Mouse (Mus musculus): ENCODE measurements around the gene Ptprs.

Ptprs gene

DNA sequence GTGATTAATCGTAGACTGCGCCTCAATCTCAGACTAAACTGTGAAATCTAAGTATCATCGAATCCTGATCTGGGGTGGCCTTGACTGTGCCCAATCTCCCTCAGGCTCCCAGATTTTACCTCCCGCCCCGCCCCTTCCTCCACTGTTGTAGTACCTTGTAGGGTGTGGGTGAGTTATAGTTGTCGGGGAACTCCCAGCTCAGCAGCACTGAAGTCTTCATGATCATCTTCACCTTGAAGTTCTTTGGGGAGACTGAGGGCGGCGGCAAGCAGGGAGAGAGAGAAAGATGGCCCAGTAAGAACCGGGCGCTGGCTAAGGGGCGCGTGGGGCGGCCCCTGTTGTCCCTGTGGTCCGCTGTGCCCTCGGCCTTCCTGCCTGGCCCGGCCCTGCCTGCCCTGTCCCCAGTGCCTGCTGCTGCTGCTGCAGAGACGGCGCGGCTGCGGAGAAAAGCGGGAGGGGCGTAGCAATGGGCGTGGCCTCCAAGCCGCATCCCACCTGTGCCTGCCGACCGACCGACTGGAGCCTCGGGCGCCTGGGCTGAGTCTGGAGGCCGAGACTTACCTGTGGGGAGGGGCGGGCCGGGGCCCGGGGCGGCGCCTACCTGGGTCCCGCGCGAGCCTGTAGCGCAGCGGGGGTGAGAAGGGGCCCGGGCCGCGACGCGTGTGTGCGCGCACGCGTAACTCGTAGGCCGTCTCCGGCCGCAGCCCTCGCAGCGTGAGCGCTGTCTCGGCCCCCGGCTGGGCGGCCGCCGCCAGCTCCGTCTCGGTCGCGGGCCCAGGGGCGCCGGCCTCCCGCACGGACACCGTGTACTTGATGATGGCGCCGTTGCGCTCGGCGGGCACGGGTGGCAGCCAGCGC lies 51.3 kb downstream of the Ptprs start:
- peak; percentile 87 for DNase-seq (ENCODE audit: low spot score)

DNA sequence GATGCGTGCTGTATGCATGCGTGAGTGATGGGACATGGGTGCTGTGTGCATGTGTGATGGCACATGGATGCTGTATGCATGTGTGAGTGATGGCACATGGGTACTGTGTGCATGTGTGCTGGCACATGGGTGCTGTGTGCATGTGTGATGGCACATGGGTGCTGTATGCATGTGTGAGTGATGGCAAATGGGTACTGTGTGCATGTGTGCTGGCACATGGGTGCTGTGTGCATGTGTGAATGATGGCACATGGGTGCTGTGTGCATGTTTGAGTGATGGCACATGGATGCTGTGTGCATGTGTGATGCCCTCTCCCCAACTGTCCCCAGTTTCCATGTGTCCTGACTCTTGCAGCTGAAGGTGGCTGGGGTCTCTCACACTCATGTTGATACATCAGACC lies 56.3 kb downstream of the Ptprs start:
- DNase-seq (ENCODE audit: low spot score): no peak

DNA sequence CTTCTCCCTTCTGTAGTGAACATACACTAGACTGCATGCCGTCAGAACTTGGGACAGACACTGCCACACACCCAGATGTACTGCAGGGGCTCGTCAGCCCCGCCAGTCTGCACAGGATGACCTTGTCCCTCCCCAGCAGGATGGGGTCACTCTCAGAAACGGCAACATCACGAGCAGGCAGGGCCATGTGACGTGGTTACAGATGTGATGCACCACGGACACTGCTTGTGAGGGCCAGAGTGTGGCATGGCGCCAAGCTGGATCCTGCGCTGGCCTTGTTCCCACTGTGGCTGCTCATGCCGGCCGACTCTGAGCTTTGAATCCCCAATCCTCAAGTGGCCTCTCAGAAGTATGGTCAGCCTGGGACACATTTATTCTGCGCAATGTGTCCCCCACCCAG lies 58.0 kb downstream of the Ptprs start:
- no peak for DNase-seq (ENCODE audit: low spot score)

DNA sequence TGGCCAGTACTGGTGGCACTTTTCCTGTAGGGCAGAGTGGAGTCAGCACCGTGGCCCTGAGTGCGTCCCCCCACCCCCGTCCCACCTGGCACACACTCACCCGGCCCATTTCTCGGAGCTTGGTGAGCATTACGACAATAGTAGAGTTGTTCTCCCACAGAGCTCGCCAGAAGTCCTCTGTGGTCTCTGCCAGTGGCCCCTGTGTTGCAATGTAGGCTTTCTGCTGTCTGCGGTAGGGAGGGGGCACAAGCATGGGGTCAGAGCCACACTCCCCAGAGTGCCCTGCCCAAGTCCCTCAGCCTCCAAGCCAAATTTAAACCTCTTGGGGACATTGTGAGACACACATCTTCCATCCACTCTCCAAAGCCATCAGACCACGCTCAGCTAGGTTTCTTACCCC lies 61.5 kb downstream of the Ptprs start:
- DNase-seq (ENCODE audit: low spot score): no peak

DNA sequence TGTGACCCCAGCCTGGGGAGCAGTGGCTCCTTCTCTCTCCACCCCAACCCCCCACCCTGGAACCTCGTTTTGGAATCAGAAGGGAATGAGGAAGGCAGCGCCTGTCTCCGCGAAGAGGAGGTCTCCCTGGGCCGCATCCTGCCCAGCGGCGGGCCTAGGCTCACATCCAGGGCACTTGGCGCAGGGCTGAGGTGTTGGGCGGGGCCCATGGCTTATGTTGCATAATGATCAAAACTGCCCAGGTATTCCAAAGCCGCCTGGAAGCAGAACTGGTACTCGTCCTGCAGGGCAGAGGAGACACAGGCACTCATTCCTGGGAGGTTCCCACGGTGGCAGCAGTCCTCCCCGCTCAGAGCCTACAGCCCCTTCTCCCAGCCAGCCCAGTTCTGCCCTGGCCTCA lies 63.2 kb downstream of the Ptprs start:
- no peak for DNase-seq (ENCODE audit: low spot score)

DNA sequence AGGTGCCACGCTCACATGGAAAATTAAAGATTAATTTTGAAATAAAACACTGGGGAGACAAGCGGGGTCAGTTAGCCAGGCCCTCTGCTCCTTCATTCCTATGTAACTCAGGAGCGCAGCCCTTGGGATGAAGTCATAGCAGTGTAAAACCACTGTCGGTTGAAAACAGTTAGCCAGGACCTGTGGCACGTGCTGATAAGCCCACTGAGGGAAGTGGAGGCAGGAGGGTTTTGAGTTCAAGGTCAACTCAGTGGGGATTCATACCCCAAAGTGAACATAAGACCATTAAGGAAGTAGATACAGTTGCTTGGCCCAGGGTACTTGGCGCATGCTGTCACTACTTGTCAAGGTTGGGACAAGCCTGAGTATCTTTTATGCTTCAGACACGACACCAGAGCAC lies 64.8 kb downstream of the Ptprs start:
- DNase-seq (ENCODE audit: low spot score): no peak

DNA sequence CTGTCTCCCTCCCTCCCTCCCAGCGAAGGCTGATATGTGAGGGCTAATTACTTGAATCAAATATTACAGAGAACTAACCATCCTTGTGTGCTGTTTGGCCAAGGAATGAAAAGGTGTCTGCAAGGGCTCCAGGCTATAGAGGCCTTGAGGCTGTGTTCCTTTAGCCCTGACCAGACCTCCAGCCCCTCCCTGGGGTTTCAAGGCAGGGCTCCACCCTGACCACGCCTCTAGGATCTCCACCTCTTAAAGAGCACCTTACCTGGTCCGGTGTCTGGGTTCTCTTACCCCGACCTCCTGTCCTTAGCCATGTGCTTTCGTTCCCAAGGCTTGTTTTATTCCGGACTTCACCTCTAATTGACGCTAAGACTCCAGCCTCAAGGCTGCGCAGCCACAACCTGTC lies 66.5 kb downstream of the Ptprs start:
- DNase-seq (ENCODE audit: low spot score): no peak

DNA sequence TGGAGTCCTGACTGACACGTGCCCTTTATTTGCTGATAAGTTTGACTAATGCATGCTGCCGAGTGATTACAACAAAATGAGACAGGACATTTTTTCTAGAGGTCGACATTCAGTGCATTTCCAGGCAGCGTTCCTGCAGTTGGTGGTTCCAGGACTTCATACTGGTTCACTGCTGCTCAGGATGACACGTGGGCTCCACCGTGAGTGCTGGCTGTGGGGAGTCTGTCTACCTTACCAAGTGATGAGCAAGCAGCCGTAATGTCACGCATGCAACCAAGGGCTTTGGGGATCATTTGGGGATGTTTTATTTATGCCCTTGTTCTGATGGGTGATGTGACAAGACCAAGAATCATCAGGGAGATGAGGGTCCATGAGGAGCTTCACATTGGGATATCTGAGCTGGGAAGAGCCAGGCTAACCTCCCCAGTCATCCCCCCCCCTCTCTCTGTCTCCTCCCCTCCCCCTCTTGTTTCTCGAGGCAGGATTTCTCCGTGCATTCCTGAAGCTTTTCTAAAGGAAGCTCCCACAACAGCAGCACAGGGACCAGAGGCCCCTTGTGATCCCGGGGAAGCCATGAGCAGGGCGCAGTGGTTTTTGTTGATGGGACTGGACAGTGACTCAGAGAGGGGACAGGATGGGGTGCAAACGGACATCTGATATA lies 67.2 kb downstream of the Ptprs start:
- DNase-seq (ENCODE audit: low spot score): no peak

DNA sequence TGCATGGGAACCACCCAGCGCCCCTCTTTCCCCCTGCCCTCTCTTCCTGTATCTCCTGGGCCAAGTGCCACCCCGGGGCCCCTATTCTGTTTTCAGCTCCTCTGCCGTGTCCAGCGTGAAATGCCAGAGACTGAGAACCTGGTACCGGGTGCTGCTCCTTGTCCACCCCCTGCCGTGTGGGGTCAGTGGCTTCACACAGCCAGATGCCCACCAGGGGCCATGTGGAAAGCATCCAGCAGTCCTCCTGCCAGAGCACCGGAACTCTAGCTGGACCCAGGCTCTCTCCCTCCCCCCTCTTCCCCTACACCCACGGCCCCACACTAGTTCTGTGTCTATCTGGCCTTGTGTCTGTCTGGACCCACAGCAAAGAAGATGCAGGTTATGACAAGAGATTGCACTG lies 68.9 kb downstream of the Ptprs start:
- no peak for DNase-seq (ENCODE audit: low spot score)

DNA sequence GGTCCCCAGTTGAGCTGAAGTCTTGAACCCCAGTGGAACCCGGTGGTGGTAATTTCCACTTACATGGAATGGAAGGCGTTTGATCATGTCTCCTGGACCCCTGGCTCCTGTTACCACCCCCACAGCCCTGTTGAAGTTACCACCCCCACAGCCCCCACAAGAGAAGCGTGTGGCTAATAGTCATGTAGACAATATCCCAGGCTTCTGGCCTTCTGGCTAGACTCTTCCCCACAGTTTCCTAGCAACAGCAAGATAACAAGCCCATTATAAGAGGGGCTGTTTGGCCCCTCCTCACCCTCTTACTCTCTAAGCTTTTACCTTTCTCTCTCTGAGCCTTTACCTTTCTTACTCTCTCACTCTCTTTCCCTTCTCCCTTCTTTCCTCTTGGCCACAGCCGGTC lies 69.4 kb downstream of the Ptprs start:
- DNase-seq (ENCODE audit: low spot score): no peak

DNA sequence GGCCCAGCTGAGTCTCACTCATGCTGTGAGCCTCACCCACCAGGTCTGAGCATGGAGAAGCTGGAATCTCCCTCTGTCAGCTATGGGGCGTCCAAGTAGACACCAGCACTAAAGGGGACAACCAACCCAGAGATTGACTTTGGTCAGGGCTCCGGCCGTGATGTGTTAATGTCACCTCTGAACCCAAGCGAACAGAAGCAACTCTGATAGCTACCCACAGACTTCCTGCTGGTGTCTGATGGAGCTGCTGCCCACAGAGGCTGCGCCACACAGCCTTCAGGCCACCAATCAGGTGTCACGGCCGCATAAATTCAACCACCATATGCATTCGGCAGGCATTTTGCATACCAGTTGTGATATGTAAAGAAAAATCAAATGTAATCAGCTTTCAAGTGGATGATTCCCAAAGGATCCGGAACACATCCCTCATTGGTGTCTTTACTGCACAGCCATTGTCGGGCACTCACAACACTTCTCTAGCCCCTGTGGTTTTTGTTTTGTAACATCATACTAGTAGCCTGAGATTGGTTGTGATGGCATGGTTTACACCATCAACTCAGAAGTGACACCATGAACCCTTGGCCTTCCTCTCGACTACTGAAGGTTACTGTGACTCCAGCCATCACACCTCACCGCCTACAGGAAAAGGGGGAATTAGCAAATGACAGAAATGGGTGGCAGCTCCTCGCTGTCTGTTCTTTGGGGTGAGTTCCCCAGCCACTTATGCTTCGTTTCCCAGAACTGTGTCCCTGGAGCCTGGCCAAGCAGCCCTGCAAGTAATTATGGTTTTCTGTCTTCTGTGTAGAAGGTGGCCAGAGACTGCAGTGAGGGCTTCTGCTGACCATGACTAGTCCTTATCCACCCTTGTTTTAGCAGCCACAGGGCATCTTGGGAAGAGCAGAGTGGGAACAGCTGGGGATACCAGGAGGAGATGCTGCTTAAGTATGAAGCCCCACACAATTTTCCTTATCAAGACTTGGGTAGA lies 70.1 kb downstream of the Ptprs start:
- no peak for DNase-seq (ENCODE audit: low spot score)

DNA sequence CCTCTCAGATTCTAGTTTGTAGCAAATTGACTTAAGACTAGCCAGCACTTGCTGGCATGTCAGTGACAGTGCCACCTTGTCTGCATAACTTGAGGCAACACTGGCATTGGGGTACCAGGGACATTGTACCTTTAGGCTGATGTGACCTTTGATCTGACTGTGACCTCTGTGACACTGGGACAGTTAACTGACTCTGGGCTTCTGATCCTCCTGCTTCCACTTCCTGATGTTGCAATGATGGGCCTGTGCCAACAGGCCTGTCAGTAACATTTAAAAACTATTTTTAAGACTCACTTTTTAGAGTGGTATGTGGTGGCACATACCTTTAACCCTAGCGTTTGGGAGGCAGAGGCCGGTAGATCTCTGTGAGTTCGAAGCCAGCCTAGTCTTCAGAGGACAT lies 70.9 kb downstream of the Ptprs start:
- no peak for DNase-seq (ENCODE audit: low spot score)

DNA sequence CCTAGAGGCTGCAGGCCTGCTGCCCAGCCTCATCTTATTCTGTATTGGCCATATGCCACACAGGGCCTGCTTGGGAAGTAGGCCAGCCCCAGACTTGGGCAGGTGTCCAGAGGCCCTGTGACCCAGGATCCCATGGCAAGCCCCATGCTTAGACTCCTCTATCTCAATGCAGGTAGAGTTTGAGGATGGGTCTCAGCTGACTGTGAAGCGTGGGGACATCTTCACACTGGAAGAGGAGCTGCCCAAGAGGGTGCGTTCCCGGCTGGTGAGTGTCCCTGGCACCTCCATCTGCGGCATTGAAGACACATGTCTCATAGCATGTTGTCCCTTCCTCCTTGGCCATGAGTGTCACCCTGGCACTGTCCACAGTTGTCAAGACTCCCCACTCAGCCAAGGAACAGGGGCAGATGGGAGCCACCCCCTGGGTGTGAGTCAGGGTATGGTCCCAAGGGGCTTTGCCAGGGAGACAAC lies 75.2 kb downstream of the Ptprs start:
- DNase-seq (ENCODE audit: low spot score): no peak

DNA sequence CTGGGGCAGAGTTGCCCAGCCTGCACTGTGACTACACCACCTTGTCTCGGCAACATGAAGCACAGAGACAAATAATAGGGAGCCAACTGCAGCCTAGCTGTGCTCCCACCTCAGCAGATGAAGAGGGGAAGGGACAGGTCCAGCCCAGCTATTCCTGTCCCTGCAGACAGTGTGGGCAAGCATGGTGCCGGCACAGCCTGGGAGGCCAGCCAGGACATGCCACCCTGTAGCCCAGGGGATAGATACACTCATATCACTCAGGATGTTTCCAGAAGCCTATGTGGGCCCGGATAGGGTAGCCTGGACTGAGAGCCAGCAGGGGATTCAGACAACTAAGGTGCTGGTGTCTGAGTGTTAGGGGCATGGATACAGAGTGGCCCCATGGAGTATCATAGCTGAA lies 76.1 kb downstream of the Ptprs start:
- no peak for DNase-seq (ENCODE audit: low spot score)

DNA sequence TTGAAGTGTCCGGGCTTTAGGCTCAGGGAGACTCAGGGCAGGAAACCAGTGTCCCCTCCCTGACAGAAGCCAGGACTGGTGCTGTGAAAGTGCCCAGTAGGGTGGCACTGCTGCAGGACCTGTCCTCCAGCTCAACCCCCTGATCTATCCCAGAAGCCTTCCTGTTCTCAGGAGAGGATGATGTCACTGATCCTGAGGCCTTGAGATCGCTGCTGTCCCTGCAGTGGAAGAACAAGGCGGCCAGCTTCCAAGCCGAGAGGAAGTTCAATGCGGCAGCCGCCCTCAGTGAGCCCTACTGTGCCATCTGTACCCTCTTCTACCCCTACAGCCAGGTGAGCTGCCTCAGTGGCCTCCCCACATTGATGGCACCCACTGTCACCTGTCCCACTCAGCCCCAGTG lies 80.2 kb downstream of the Ptprs start:
- DNase-seq (ENCODE audit: low spot score): no peak

DNA sequence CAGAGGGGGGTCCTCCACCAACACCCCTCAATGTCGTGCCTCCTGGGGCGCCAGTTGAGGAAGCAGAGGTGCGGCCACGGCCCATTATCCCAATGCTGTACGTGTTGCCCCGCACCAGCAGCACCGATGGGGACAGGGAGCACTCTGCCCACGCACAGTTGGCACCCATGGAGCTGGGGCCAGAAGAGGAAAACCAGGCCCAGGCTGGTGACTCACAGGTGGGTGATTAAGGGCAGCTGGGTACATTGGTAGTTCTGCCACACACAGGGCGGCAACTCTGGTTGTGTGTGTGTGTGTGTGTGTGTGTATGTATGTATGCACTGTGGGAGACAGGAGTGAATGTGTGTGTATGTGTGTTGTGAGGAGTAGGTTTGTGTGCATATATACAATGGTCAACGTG lies 82.4 kb downstream of the Ptprs start:
- DNase-seq (ENCODE audit: low spot score): no peak

DNA sequence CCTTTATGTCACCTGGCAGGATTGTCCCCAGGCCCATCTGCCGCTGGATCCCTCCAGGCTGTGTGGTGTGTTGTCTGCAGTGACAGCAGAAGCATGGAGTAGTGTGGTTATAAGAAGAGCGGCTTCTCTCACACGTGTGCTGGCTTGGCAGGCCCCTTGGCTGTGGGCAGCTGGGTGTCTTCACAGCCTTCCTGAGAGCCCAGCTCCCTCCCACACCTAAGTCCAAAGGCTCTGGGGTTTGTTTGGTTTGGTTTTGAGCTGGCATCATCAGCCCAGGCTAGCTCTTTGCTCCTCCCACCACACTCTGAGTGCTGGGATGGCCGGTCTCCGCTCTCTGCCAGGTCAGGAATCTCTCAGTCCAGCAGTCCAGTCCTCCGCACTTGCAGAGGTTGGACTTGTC lies 83.0 kb downstream of the Ptprs start:
- no peak for DNase-seq (ENCODE audit: low spot score)

DNA sequence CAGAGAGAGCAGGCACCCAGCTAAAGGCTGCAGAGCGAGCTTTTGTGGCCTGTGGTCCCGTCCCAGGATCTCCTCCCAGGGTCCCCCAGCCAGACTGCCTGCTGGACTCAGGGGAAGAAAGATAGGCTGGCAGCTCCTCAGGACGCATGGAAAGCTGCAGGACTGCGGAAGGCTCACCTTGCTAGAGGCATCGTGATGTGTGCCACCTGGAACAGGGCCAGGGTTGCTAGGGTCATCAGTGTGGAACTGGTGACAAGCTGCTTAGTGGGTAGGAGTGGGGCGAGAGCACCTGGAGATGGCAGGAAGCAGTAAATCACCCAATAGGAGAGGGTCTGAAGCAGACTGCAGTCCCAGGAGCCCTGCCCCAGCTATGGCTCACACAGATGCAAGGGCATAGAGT lies 88.7 kb downstream of the Ptprs start:
- DNase-seq (ENCODE audit: low spot score): no peak

DNA sequence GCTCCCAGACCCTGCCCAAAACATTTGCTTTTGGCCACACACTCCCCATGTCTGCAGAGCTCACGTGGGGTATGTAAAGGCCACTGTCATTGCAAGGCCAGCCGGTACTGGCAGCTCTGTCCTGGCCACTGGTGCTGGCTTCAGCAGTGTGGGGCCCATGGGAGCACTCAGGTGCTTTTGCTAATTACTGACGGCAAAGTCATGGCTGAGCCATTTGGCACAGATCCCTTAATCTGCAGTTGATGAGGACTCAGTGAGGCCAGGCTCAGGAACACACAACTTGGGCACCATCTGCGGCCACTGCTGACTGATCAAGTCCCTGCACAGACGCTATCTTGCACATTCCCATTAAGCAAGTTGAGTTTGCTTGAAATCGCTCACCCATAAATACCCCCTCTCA lies 91.4 kb downstream of the Ptprs start:
- no peak for DNase-seq (ENCODE audit: low spot score)

DNA sequence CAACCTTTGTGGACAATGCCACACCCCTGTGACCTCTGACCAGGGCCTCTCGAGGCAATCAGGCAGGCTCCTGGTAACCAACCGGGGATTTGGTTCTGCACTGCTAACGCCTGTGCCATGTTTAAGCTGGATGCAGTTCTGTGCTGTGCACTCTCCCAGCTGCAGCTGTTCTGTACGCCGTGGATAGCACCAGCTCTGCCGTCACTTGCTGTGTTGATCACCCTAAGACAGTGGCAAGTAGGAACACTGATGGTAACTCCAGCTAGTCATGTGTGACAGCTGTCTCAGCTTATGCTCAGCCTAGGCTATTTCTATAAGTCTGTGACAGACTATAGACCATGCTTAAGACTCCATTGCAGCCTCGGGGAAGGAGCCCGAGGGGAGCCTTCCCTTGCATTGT lies 93.3 kb downstream of the Ptprs start:
- DNase-seq (ENCODE audit: low spot score): no peak

DNA sequence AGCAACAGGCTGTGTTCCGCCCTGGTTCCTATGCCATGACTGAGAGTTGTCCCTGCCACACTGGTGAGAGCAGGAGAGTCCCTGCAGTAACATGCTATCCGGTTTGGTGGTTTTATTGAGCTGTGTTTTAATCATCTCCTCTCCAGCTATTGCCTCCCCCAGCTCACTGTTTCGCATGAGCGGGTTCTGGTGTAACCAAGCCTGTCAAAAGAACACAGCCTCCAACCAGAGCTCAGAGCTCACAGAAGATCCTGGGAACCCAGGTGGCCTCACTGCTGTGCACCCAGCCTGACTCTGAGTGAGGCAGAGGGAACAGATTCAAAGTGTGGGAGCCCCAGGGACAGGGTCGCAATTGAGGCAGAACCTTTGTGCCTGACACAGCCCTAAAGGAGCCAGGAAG lies 95.1 kb downstream of the Ptprs start:
- DNase-seq (ENCODE audit: low spot score): no peak

DNA sequence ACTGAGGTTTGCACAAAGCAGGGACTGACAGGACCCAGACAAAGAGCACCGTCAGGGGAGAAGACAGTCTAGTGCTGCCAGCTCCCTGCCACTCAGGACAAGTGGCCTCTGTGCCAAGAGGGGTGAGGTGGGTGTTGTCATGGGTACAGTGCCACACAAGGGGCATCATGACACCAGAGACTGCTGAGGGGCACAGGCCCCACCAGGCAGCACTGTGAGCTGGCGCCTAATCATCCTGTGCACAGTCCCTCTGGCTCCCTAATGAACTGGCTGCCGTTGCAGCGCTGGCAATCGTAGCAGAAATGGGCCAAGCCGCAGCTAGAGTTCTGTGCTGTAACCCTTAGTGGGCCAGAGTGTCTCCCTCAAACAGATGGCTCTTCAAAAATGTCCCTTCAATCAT lies 96.0 kb downstream of the Ptprs start:
- DNase-seq (ENCODE audit: low spot score): no peak

All from testis, postnatal 14 days (tissue).